In the genomic region with DNA sequence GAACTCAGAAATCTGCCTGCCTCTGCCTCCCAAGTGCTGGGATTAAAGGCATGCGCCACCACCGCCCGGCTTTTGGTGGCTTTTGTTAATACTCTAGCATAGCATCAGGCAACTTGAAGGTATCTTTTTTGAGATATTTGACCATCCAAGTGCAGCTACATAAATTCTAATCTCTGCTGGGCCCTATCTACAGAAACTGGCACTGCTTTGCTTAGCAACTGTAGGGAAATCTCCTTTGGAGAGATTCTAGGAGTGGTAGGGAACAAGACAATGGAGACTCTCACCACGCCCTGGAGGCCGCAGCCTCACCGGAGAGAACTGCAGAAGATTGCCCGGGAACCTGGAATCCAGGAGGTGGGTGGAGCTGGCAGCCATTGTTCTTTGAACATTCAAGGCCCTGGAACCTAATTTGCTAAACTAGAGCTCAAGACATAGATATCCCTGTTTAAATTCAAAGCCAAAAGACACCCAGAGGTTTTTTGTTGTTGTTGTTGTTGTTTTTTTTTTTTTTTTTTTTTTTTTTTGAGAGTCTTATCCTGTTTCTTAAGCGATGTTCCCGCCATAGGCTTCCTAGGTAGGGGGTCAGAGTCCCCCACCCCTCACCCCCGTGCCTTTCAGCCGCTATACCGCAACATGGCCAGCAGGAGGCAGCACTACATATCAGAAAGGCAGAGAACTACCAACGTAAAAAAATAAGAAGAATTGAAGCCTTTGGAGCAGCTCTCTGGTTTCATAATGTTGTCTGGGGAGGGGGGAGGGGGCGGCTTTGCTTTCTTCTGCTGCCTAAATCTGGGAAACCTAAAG, we compare ENCODE assay signal across 8 mouse cellular contexts. TPM values are rescaled to one million over a fixed set of nuclear protein-coding genes. Genes with fewer than 3 reads are reported as not detected.
DNase-seq lines count a peak whose midpoint lies in the region; ATAC-seq and TF ChIP-seq lines count a peak whose summit lies in the region.

No protein-coding gene starts in this region.

- H3K27ac ChIP-seq in intestine, postnatal 0 days (ENCODE audit: low read depth, low read length), result peak overlapping the region; percentile 79; the same call in 1 of the 2 replicates

- H3K4me3 ChIP-seq in intestine, postnatal 0 days (ENCODE audit: low read depth, low read length), result no peak overlapping the region

- no peaks in the 10 kb centered on the region for H3K9me3 ChIP-seq in intestine, postnatal 0 days (ENCODE audit: control insufficient read depth)

- peak; percentile 80 for TF ChIP-seq CTCF in intestine, postnatal 0 days (IDR thresholded peaks at IDR 0.05; ENCODE audit: low read depth)

- 39% methylated on average over 14 of the region's 14 CpGs for WGBS in intestine, postnatal 0 days

- H3K36me3 ChIP-seq in intestine, postnatal 0 days (ENCODE audit: control insufficient read depth, insufficient read depth), result no peaks in the 10 kb centered on the region

- ATAC-seq in activated CD4-positive, CD25-positive, alpha-beta regulatory T cell, adult 4 months, result peak; percentile 60
- ATAC-seq in intestine, postnatal 0 days, result no peak

- H3K4me2 ChIP-seq in intestine, postnatal 0 days (replicated peaks; ENCODE audit: low read depth), result peak overlapping the region; percentile 48

- peak; percentile 85 for DNase-seq in heart, adult 11 months
- no peak for DNase-seq in heart, adult 9 months (ENCODE audit: low spot score in 2 of 2)
- peak; percentile 65 to 69 for DNase-seq in B cell, adult 2 months
- DNase-seq in lung, postnatal 10 days, result peak; percentile 59
- DNase-seq in yolk sac, embryonic 10.5 days (ENCODE audit: low spot score), result no peak
- DNase-seq in right cerebral cortex, postnatal 25 days, result no peak

- no peak overlapping the region for H3K9ac ChIP-seq in intestine, postnatal 0 days (ENCODE audit: low read depth, low read length)

- no peaks in the 10 kb centered on the region; the same call in 1 of the 2 replicates for H3K4me1 ChIP-seq in intestine, postnatal 0 days (replicated peaks; ENCODE audit: control insufficient read depth, insufficient read depth, low read length)

- H3K27me3 ChIP-seq in intestine, postnatal 0 days (replicated peaks; ENCODE audit: control insufficient read depth, insufficient read depth, low read length), result no peaks in the 10 kb centered on the region

RNA-seq across cellular contexts. Expression of gene Epcam, which starts 34.1 kb away (rescaled TPM):
- 1 to 10 TPM; 1.1 to 2.4 TPM for polyA plus RNA-seq in activated CD4-positive, CD25-positive, alpha-beta regulatory T cell, adult 4 months (2017; shearing (Covaris generic))
- polyA plus RNA-seq in intestine, postnatal 0 days (2015; fragmentation: Nextera tagmentation; extraction: Ambion mirVana), result 1,279 and 1,318 TPM in 2 replicates

Comparison
In these comparisons a context has a peak if more than half of its experiments do, and no peak if none do; other contexts are left out.
1. DNase-seq: peak in heart, adult 11 months (single experiment), B cell, adult 2 months (2 of 2) and lung, postnatal 10 days (single experiment); none in heart, adult 9 months (0 of 2), yolk sac, embryonic 10.5 days (single experiment) and right cerebral cortex, postnatal 25 days (single experiment).
2. RNA of gene Epcam, which starts 34.1 kb away (polyA plus RNA-seq): 1,279 to 1,318 TPM in intestine, postnatal 0 days; 1.1 to 2.4 TPM in activated CD4-positive, CD25-positive, alpha-beta regulatory T cell, adult 4 months; every median in the first group is over 100 times any median in the second.